Mouse (Mus musculus) testis, adult 2 months (tissue): ENCODE results near the gene Dspp. TPM values are rescaled to one million over a fixed set of nuclear protein-coding genes. Genes with fewer than 3 reads are reported as not detected.

ENCODE experiments used
- H3K27ac ChIP-seq: fragments of 200-500 bp; 2 replicates; pipeline ENCODE4 v1.5.1; 2012; ENCODE audit warnings: low read depth, low read length; ENCODE audit not compliant: control insufficient read depth, insufficient read depth
- H3K27me3 ChIP-seq: fragments of 200-500 bp; 2 replicates; pipeline ENCODE4 v1.6.1; 2012; ENCODE audit warnings: mild to moderate bottlenecking, low read length, moderate library complexity; ENCODE audit not compliant: control insufficient read depth, insufficient read depth
- H3K36me3 ChIP-seq: fragments of 200-500 bp; 2 replicates; pipeline ENCODE4 v1.6.1; 2012; ENCODE audit warnings: mild to moderate bottlenecking, low read length; ENCODE audit not compliant: control insufficient read depth, insufficient read depth
- H3K4me1 ChIP-seq: fragments of 200-500 bp; 2 replicates; pipeline ENCODE4 v1.6.1; 2012; ENCODE audit warnings: low read length; ENCODE audit not compliant: control insufficient read depth, insufficient read depth
- H3K4me3 ChIP-seq: fragments of 200-500 bp; 2 replicates; pipeline ENCODE4 v1.5.1; 2012; ENCODE audit warnings: low read depth, mild to moderate bottlenecking, low read length, moderate library complexity, mixed read lengths; ENCODE audit not compliant: control insufficient read depth
- CTCF ChIP-seq: fragments of 200-500 bp; IDR thresholded peaks from 2 replicates; pipeline ENCODE4 v1.5.1; 2012; ENCODE audit warnings: low read depth, mild to moderate bottlenecking, inconsistent platforms, low read length, moderate library complexity; ENCODE audit not compliant: control insufficient read depth, insufficient read depth, insufficient replicate concordance
- POLR2A ChIP-seq: fragments of 200-500 bp; IDR thresholded peaks from 2 replicates; pipeline ENCODE4 v1.6.1; 2012; ENCODE audit warnings: low read depth, mild to moderate bottlenecking, inconsistent platforms, low read length, moderate library complexity; ENCODE audit not compliant: control insufficient read depth
- polyA plus RNA-seq: library from polyadenylated mRNA; depleted of rRNA; stranded (reverse); fragments of >200 nt; gene quantifications from 2 replicates; pipeline ENCODE4 v1.2.3, GENCODE M21; 2012; rRNA removed

The Dspp gene
- polyA plus RNA-seq, 1 experiment: not detected

- TF ChIP-seq CTCF (no peak), POLR2A (no peak)
- no peaks in the 10 kb centered on the region; the same call in 1 of the 2 replicates for H3K4me1 ChIP-seq
- H3K27ac ChIP-seq: no peak within 1 kb of the TSS
- no peak within 1 kb of the TSS for H3K4me3 ChIP-seq
- H3K36me3 ChIP-seq: no peaks in the 10 kb centered on the region
- no peaks in the 10 kb centered on the region for H3K27me3 ChIP-seq
Measured at GRCm38 (mm10) chr5:104202351-104202750, 31.8 kb downstream of the Dspp start, which contains the start of gene Dmp1. Dmp1 (plus strand) TSS chr5:104202613.

- H3K27ac ChIP-seq: no peak overlapping the region
- H3K27me3 ChIP-seq: no peaks in the 10 kb centered on the region
- H3K4me3 ChIP-seq: peak overlapping the region; percentile 5; the same call in 1 of the 2 replicates
- H3K4me1 ChIP-seq: peaks cover 15% of the 10 kb centered on the region
- no peaks in the 10 kb centered on the region for H3K36me3 ChIP-seq
- no peak for TF ChIP-seq CTCF
- no peak for TF ChIP-seq POLR2A
Measured at GRCm38 (mm10) chr5:104212531-104212930, 42.0 kb downstream of the Dspp start.

DNA sequence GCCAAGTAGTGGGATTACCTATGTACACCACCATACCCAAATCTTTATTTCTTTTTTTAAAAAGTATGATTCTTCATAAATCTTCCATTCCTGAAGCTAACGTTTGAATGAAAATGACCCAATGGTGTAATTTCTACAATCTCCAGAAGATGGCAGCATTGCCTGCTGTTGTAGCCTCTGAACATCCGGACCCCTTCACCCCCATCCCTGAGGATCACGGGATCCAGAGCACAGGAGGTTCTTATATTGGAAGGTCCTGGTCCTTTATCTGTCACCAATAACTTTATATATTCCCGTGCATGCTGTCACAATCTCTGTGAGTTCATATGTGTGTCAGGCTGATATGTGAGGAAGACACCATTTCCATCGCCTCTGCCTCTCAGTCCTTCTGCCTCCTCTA lies 48.4 kb downstream of the Dspp start:
- TF ChIP-seq POLR2A: no peak
- TF ChIP-seq CTCF: peak; percentile 58; the same call in 1 of the 2 replicates
- H3K27ac ChIP-seq: no peak overlapping the region
- no peaks in the 10 kb centered on the region for H3K27me3 ChIP-seq
- H3K4me3 ChIP-seq: no peak overlapping the region
- no peaks in the 10 kb centered on the region for H3K4me1 ChIP-seq
- H3K36me3 ChIP-seq: no peaks in the 10 kb centered on the region

- H3K27ac ChIP-seq: no peak overlapping the region
- H3K27me3 ChIP-seq: no peaks in the 10 kb centered on the region
- no peak for TF ChIP-seq CTCF
- TF ChIP-seq POLR2A: no peak
- H3K4me1 ChIP-seq: no peaks in the 10 kb centered on the region
- no peaks in the 10 kb centered on the region for H3K36me3 ChIP-seq
- no peak overlapping the region for H3K4me3 ChIP-seq
Measured at GRCm38 (mm10) chr5:104224299-104224698, 53.8 kb downstream of the Dspp start.

DNA sequence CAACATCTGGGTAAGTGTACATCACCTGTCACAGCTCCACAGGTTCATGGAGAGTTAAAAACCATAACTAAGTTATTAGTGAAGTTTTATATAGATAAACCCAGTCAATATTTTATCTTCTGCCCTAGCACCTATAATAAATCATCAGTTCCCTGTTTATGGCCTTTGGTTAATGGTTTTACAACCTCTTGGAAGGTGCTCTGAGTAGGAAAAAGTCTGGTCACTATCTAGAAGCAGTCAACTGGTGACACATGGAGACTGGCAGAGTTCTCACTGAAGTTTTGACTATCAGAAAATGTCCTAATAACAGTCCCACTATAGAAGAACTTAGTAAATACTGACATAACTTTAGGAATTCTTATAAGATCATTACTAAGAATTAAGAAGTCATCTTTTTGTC lies 54.2 kb downstream of the Dspp start:
- no peak overlapping the region for H3K27ac ChIP-seq
- H3K4me1 ChIP-seq: no peaks in the 10 kb centered on the region
- TF ChIP-seq POLR2A (no peak), CTCF (no peak)
- H3K4me3 ChIP-seq: no peak overlapping the region
- H3K36me3 ChIP-seq: no peaks in the 10 kb centered on the region
- H3K27me3 ChIP-seq: no peaks in the 10 kb centered on the region

DNA sequence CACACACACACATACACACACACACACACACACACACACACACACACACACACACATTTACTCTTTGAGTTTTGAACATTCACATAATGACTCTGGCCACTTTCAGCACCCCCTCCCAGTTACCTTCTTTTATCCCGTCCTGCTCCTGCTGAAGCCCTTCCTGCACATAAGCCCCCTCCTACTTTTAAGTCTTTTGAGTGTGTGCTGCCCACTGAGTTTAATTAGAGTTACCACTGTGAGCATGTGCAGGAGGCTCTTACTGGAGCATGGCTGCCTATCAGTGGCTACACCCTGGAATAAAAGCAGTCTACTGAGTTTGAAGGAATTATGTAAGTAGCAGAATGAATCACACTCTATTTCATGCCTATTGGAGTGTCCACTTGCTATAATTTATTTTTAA lies 58.0 kb downstream of the Dspp start:
- no peaks in the 10 kb centered on the region for H3K36me3 ChIP-seq
- H3K27me3 ChIP-seq: no peaks in the 10 kb centered on the region
- no peak overlapping the region for H3K27ac ChIP-seq
- H3K4me1 ChIP-seq: no peaks in the 10 kb centered on the region
- H3K4me3 ChIP-seq: no peak overlapping the region
- TF ChIP-seq CTCF (no peak), POLR2A (no peak)

Other genes with a start within 250 kb of the Dspp start
- 0.12 TPM in 2 replicates for gene Hsd17b13, start 193.3 kb upstream of the Dspp start, polyA plus RNA-seq
- 5.1 and 5.5 TPM in 2 replicates for gene Hsd17b11, start 148.8 kb upstream of the Dspp start, polyA plus RNA-seq
- 170 and 195 TPM in 2 replicates for gene Nudt9, start 124.4 kb upstream of the Dspp start, polyA plus RNA-seq
- 0.26 and 0.62 TPM in 2 replicates for gene Gm17660, start 93.1 kb upstream of the Dspp start, polyA plus RNA-seq
- gene Sparcl1, start 57.0 kb upstream of the Dspp start, polyA plus RNA-seq: 15.8 and 23.1 TPM in 2 replicates
- not detected in 2 replicates for gene Dmp1, start 31.9 kb downstream of the Dspp start, polyA plus RNA-seq
- 0.14 TPM in 1 of 2 replicates, not detected in the other for gene Ibsp, start 128.5 kb downstream of the Dspp start, polyA plus RNA-seq
- 0.06 TPM in 1 of 2 replicates, not detected in the other for gene Mepe, start 154.6 kb downstream of the Dspp start, polyA plus RNA-seq